In genomic region chr19:41618771-41619385, GRCm38 (mm10) we compare ENCODE assay signal across 11 mouse cellular contexts. TPM values are rescaled to one million over a fixed set of nuclear protein-coding genes. Genes with fewer than 3 reads are reported as not detected.
DNase-seq lines count a peak whose midpoint lies in the region; ATAC-seq and TF ChIP-seq lines count a peak whose summit lies in the region.
"Had no signal": no experiment of that assay in that cellular context is flagged by ENCODE, and none has a peak within 500 bp of the region (broad histone marks: within the 10 kb centered on the region; RNA-seq: fewer than 3 reads in every experiment).

No protein-coding gene starts in this region.

- DNase-seq in adrenal gland, adult 2 months = peak; percentile 47
- no peak for DNase-seq in adrenal gland, postnatal 4 days (ENCODE audit: low spot score in 2 of 2)
- no peak for DNase-seq in layer of hippocampus, adult 2 months (ENCODE audit: low spot score in 2 of 2)
- no peak for DNase-seq in layer of hippocampus, postnatal 36 days
- DNase-seq in heart, postnatal 10 days = peak; percentile 66 to 72
- no peak for DNase-seq in cerebellum, adult 9-11 months

- 29% methylated on average over 19 of the region's 19 CpGs for WGBS in neural tube, embryonic 14.5 days
- whole genome bisulfite sequencing in intestine, embryonic 16.5 days = 58% methylated on average over 19 of the region's 19 CpGs

- no peak overlapping the region for H3K4me3 ChIP-seq in layer of hippocampus, adult 2 months
- no peak overlapping the region for H3K4me3 ChIP-seq in neural tube, embryonic 14.5 days (ENCODE audit: low read depth, low read length)
- H3K4me3 ChIP-seq in intestine, embryonic 16.5 days (ENCODE audit: low read length) = no peak overlapping the region
- H3K4me3 ChIP-seq: embryonic facial prominence, embryonic 12.5 days; midbrain, embryonic 10.5 days had no signal

- H3K4me2 ChIP-seq in neural tube, embryonic 14.5 days (ENCODE audit: low read depth, low read length) = no peak overlapping the region
- H3K4me2 ChIP-seq in intestine, embryonic 16.5 days (ENCODE audit: low read depth, low read length) = no peak overlapping the region
- H3K4me2 ChIP-seq: embryonic facial prominence, embryonic 12.5 days had no signal

- intact Hi-C loops in heart, postnatal 10 days (cut with DNase I) = no loop called here

- H3K4me1 ChIP-seq in neural tube, embryonic 14.5 days (ENCODE audit: control insufficient read depth, insufficient read depth, low read length) = peaks cover 27% of the 10 kb centered on the region
- no peaks in the 10 kb centered on the region for H3K4me1 ChIP-seq in intestine, embryonic 16.5 days (ENCODE audit: control insufficient read depth, insufficient read depth, low read length)

- no peaks in the 10 kb centered on the region for H3K9me3 ChIP-seq in neural tube, embryonic 14.5 days (ENCODE audit: control insufficient read depth, low read length)
- no peaks in the 10 kb centered on the region for H3K9me3 ChIP-seq in intestine, embryonic 16.5 days (ENCODE audit: control insufficient read depth, low read length)
- H3K9me3 ChIP-seq: embryonic facial prominence, embryonic 12.5 days; midbrain, embryonic 10.5 days had no signal

- H3K27me3 ChIP-seq in neural tube, embryonic 14.5 days (ENCODE audit: control insufficient read depth, insufficient read depth, low read length) = no peaks in the 10 kb centered on the region
- H3K27me3 ChIP-seq in intestine, embryonic 16.5 days (replicated peaks; ENCODE audit: control insufficient read depth, insufficient read depth, low read length) = no peaks in the 10 kb centered on the region

- peak; percentile 55 for ATAC-seq in neural tube, embryonic 14.5 days (ENCODE audit: low read depth)
- no peak for ATAC-seq in intestine, embryonic 16.5 days
- ATAC-seq: Patski had no signal

- H3K36me3 ChIP-seq in neural tube, embryonic 14.5 days (ENCODE audit: control insufficient read depth, insufficient read depth, low read length) = peaks cover 11% of the 10 kb centered on the region
- H3K36me3 ChIP-seq in intestine, embryonic 16.5 days (ENCODE audit: control insufficient read depth, insufficient read depth, low read length) = no peaks in the 10 kb centered on the region
- H3K36me3 ChIP-seq: embryonic facial prominence, embryonic 12.5 days had no signal

- no peak for TF ChIP-seq CTCF in layer of hippocampus, adult 2 months (conservative IDR thresholded peaks at IDR 0.05)

- peak overlapping the region; percentile 14; the same call in 1 of the 2 replicates for H3K27ac ChIP-seq in layer of hippocampus, adult 2 months
- peak overlapping the region; percentile 72 for H3K27ac ChIP-seq in neural tube, embryonic 14.5 days (ENCODE audit: low read depth, low read length)
- no peak overlapping the region for H3K27ac ChIP-seq in intestine, embryonic 16.5 days (ENCODE audit: low read length)
- H3K27ac ChIP-seq: embryonic facial prominence, embryonic 12.5 days; midbrain, embryonic 10.5 days had no signal

- no peak overlapping the region for H3K9ac ChIP-seq in neural tube, embryonic 14.5 days (replicated peaks; ENCODE audit: low read depth, low read length)
- no peak overlapping the region for H3K9ac ChIP-seq in intestine, embryonic 16.5 days (ENCODE audit: low read depth, low read length)
- H3K9ac ChIP-seq: embryonic facial prominence, embryonic 12.5 days had no signal

RNA-seq across cellular contexts. Expression of gene Gm340, which starts 36.7 kb away (rescaled TPM):
- 10 to 100 TPM; 12.9 to 15.0 TPM for total RNA-seq in adrenal gland, adult 2 months (2021)
- polyA plus RNA-seq in adrenal gland, adult 2 months (2012; rRNA removed) = 0.33 and 0.39 TPM in 2 replicates
- 10 to 100 TPM; 17.2 to 19.4 TPM for total RNA-seq in adrenal gland, postnatal 4 days (2021)
- 10 to 100 TPM; 12.5 to 14.0 TPM for total RNA-seq in layer of hippocampus, adult 2 months (2021)
- total RNA-seq in layer of hippocampus, postnatal 36 days (2021) = 10 to 100 TPM; 12.5 to 13.1 TPM
- total RNA-seq in heart, postnatal 10 days (2021) = 10 to 100 TPM; 12.5 to 12.7 TPM
- 3.9 and 4.6 TPM in 2 replicates for polyA plus RNA-seq in neural tube, embryonic 14.5 days (2014; fragmentation: Nextera tagmentation; extraction: Ambion mirVana)
- polyA plus RNA-seq in intestine, embryonic 16.5 days (2015; fragmentation: Nextera tagmentation; extraction: Ambion mirVana) = 1.9 TPM in 2 replicates

Comparison
In these comparisons a context has a peak if more than half of its experiments do, and no peak if none do; other contexts are left out.
1. DNase-seq: peak in adrenal gland, adult 2 months (single experiment) and heart, postnatal 10 days (2 of 2); none in adrenal gland, postnatal 4 days (0 of 2), layer of hippocampus, adult 2 months (0 of 2), layer of hippocampus, postnatal 36 days (0 of 2) and cerebellum, adult 9-11 months (single experiment).